Mouse (Mus musculus) kidney, adult 2 months (tissue): ENCODE data around the gene Mobp. TPM values are rescaled to one million over a fixed set of nuclear protein-coding genes. Genes with fewer than 3 reads are reported as not detected.

Experiments used
- DNase-seq: peaks from one replicate; pipeline ENCODE4 v3.0.0; 2021
- H3K27ac ChIP-seq: fragments of 200-500 bp; 2 replicates; pipeline ENCODE4 v1.5.1; 2012; ENCODE audit warnings: low read depth, low read length, control low read depth, inconsistent platforms; ENCODE audit not compliant: insufficient read depth
- H3K27me3 ChIP-seq: fragments of 200-500 bp; replicated peaks from 2 replicates; pipeline ENCODE4 v1.6.1; 2012; ENCODE audit warnings: mild to moderate bottlenecking, moderate library complexity, low read length, inconsistent platforms; ENCODE audit not compliant: control insufficient read depth, insufficient read depth
- H3K36me3 ChIP-seq: fragments of 200-500 bp; 2 replicates; pipeline ENCODE4 v1.6.1; 2012; ENCODE audit warnings: mild to moderate bottlenecking, moderate library complexity, low read length, inconsistent platforms; ENCODE audit not compliant: control insufficient read depth, insufficient read depth
- H3K4me1 ChIP-seq: fragments of 200-500 bp; 2 replicates; pipeline ENCODE4 v1.6.1; 2011; ENCODE audit warnings: low read length; ENCODE audit not compliant: control insufficient read depth, insufficient read depth
- H3K4me3 ChIP-seq: fragments of 200-500 bp; 2 replicates; pipeline ENCODE4 v1.5.1; 2011; ENCODE audit warnings: mild to moderate bottlenecking, low read depth, low read length, control low read depth; ENCODE audit not compliant: insufficient read depth
- CTCF ChIP-seq: fragments of 200-500 bp; conservative IDR thresholded peaks from 2 replicates; pipeline ENCODE4 v1.5.1; 2011; ENCODE audit warnings: low read depth, mild to moderate bottlenecking, control low read depth, low read length, moderate library complexity, mixed read lengths; ENCODE audit not compliant: insufficient read depth, insufficient read length
- POLR2A ChIP-seq: fragments of 200-500 bp; IDR thresholded peaks from one replicate; pipeline ENCODE4 v1.6.1; 2011; ENCODE audit warnings: low read depth, low read length, control low read depth
- WGBS: fragments of 180-500 bp; shearing (Covaris S2); methylation state at CpG from one replicate; pipeline ENCODE4 v1.1.7; 2018; 5-methylcytosine and 5-hydroxymethylcytosine counted together
- polyA plus RNA-seq: library from polyadenylated mRNA; depleted of rRNA; stranded (reverse); fragments of >200 nt; gene quantifications from 2 replicates; pipeline ENCODE4 v1.2.3, GENCODE M21; 2012

Mobp gene
- polyA plus RNA-seq, 1 experiment = not detected

DNA sequence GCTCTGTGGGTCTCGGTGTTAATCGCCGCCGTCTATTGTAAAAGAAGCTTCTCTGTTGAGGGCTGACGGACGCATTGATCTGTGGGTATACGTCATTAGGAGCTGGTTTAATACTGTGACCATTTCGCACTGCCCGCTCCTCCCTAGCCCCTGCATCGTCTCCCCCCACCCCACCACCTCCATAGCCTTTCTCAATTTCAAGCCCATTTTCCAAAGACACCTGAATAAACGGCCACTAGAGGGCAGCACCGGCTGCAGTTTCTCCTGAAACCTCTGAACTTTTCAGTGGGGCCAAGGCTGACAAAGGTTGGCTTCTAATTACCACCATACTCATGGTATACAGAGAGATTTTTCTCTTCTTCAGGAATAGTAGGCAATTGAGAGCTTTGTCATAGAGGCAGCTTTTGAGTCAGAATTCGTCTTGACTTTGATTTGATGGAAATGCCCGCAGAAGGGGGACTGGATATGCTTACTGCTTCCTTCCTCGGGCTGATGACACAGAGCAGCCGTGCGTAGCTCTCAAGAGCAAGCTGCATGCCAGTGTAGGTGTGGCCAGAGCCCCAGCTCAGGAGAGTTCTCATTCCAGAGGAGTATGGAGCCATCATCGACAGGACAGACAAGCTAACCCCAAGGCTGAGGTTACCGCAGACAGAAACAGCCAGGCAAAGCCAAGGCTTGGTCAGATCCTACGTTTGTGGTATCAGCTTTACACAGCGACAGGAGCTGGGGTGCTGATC, 42.0 kb downstream of the Mobp start:
- H3K27ac ChIP-seq = no peak overlapping the region
- peak overlapping the region; percentile 45 for H3K4me3 ChIP-seq
- peak; percentile 73 for DNase-seq
- 17% methylated on average over 21 of the region's 21 CpGs for WGBS
- TF ChIP-seq POLR2A (no peak), CTCF (peak; percentile 74)
- no peaks in the 10 kb centered on the region for H3K27me3 ChIP-seq
- no peaks in the 10 kb centered on the region for H3K36me3 ChIP-seq
- H3K4me1 ChIP-seq = no peaks in the 10 kb centered on the region

GRCm38 (mm10) chr9:120192742-120193141, 43.2 kb downstream of the Mobp start:
- Histone ChIP-seq H3K4me3 (no peak overlapping the region), H3K4me1 (no peaks in the 10 kb centered on the region), H3K36me3 (no peaks in the 10 kb centered on the region), H3K27ac (no peak overlapping the region), H3K27me3 (no peaks in the 10 kb centered on the region)
- no peak for TF ChIP-seq CTCF
- no peak for TF ChIP-seq POLR2A
- WGBS = 74% methylated on average over 7 of the region's 7 CpGs
- no peak for DNase-seq

DNA sequence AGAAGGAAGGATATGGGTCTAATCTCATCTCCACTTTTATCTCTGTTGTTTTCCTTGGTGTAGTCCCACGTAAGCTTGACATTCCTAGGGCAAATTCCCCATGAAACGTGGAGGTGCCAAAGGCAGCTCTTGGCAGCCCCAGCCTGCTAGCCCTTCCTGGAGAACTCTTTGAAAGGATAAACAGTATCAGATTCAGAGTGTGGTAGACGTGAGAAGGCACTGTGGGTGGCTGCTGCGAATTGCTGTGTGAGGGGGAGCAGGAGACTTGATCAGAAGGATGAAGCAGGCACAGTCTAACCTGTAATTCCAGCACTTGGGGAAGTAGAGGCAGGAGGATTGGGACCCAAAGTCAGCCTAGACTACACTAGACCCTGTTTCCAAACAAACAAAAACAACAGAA, 51.4 kb downstream of the Mobp start:
- Histone ChIP-seq H3K36me3 (no peaks in the 10 kb centered on the region), H3K4me1 (no peaks in the 10 kb centered on the region), H3K27ac (no peak overlapping the region), H3K4me3 (no peak overlapping the region), H3K27me3 (no peaks in the 10 kb centered on the region)
- WGBS = 42% methylated on average over 4 of the region's 4 CpGs
- no peak for DNase-seq
- TF ChIP-seq CTCF (no peak), POLR2A (no peak)

DNA sequence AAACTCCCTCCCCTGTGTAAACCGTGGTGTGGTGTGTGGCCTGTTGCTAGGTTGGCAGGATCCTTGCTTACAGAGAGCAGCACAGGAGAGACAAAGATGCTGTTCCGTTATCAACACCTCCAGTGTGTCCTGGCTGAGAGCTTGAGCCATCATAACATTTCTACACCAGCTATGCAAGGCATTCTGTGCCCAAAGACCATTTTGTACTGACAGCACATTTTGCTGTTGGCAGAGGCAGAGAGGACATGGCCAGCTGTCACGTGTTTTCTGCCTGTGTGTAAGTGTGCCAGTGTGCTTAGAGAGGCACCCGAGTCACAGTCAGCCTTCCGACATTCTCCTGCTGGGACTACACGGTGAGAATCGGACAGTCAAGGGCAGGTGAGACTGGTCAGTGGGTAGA, 52.2 kb downstream of the Mobp start:
- no peaks in the 10 kb centered on the region for H3K27me3 ChIP-seq
- H3K4me1 ChIP-seq = no peaks in the 10 kb centered on the region
- no peak overlapping the region for H3K27ac ChIP-seq
- H3K4me3 ChIP-seq = no peak overlapping the region
- H3K36me3 ChIP-seq = no peaks in the 10 kb centered on the region
- no peak for DNase-seq
- no peak for TF ChIP-seq CTCF
- TF ChIP-seq POLR2A = no peak
- 80% methylated on average over 7 of the region's 7 CpGs for WGBS

GRCm38 (mm10) chr9:120202683-120203082, 53.2 kb downstream of the Mobp start:
- Histone ChIP-seq H3K4me3 (no peak overlapping the region), H3K4me1 (no peaks in the 10 kb centered on the region), H3K36me3 (no peaks in the 10 kb centered on the region), H3K27ac (no peak overlapping the region), H3K27me3 (no peaks in the 10 kb centered on the region)
- DNase-seq = no peak
- TF ChIP-seq CTCF (peak; percentile 56), POLR2A (no peak)
- 36% methylated on average over 12 of the region's 12 CpGs for WGBS

DNA sequence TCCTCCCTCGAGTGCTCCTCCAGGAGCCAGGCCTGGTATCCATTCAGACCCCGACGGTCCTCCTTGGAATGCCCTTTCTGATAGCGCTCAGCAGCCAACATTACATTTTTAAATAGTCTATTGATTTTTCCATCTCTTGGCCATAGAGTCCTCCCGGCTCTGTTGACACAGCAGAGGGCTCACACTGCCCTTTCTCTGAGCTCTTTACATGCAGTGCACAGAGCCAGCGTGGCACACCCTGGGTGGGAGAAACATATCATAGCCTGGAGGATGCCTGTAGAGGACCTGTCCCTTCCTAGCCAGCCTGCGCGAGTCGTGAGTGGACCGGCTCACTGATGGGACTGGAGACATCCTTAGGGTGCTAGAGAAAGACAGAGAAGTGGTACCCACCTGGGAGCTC, 54.4 kb downstream of the Mobp start:
- 89% methylated on average over 10 of the region's 10 CpGs for WGBS
- DNase-seq = no peak
- no peak for TF ChIP-seq CTCF
- TF ChIP-seq POLR2A = no peak
- H3K4me1 ChIP-seq = no peaks in the 10 kb centered on the region
- no peaks in the 10 kb centered on the region for H3K27me3 ChIP-seq
- no peak overlapping the region for H3K27ac ChIP-seq
- H3K36me3 ChIP-seq = no peaks in the 10 kb centered on the region
- no peak overlapping the region for H3K4me3 ChIP-seq

DNA sequence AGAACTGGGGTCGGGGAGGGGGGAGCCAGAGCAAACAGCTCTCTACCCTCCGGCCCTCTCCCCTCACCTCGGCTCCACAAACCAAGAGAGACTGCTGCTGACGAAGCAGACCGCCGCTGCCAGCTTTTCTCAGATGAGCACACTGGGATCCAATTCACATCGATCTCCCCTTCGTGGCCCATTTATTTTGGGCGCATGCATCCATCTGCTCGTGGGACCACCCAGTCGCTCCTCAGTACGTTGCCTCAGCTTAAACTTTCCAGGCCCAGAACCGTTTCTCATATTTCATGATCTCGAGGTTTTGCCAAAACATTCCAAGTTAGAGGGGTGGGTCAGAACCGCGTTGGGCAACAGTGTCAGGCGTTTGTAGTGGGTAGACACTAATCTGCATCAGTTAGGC, 57.4 kb downstream of the Mobp start:
- WGBS = 39% methylated on average over 17 of the region's 17 CpGs
- TF ChIP-seq CTCF (no peak), POLR2A (no peak)

More for the DNA sequence above, 57.4 kb downstream of the Mobp start:
- H3K36me3 ChIP-seq = no peaks in the 10 kb centered on the region
- H3K4me1 ChIP-seq = no peaks in the 10 kb centered on the region
- H3K27me3 ChIP-seq = no peaks in the 10 kb centered on the region
- no peak overlapping the region for H3K27ac ChIP-seq
- no peak overlapping the region for H3K4me3 ChIP-seq
- no peak for DNase-seq
